Mouse (Mus musculus): Measurements from ENCODE around the gene Hist2h2ab. TPM values are rescaled to one million over a fixed set of nuclear protein-coding genes. Genes with fewer than 3 reads are reported as not detected.
"Not testable (repeated sequence)": the region's sequence is repeated elsewhere in the genome, so short reads cannot be mapped to it uniquely, and the experiment has no call there.

Hist2h2ab gene
- polyA plus RNA-seq, 1 experiment, result not detected

- peak; percentile 94 for TF ChIP-seq POLR2A (IDR thresholded peaks at IDR 0.05; ENCODE audit: low read depth, low read length)
- no peak for TF ChIP-seq CTCF (IDR thresholded peaks at IDR 0.05; ENCODE audit: borderline replicate concordance, insufficient read depth, low read length)
- no peaks in the 10 kb centered on the region for H3K4me1 ChIP-seq (ENCODE audit: control insufficient read depth, insufficient read depth, low read length)
- H3K4me3 ChIP-seq (ENCODE audit: insufficient read depth, low read length), result peak overlapping the region; percentile 79
- peak overlapping the region; percentile 81 for H3K27ac ChIP-seq (ENCODE audit: insufficient read depth, low read length)
These were observed 22.4 kb upstream of the Hist2h2ab start for GRCm38 (mm10) chr3:96197129-96197749.

GRCm38 (mm10) chr3:96198181-96198580, 21.5 kb upstream of the Hist2h2ab start:
- Histone ChIP-seq H3K4me3 (ENCODE audit: insufficient read depth, low read length) (no peak overlapping the region), H3K27ac (ENCODE audit: insufficient read depth, low read length) (no peak overlapping the region), H3K4me1 (ENCODE audit: control insufficient read depth, insufficient read depth, low read length) (no peaks in the 10 kb centered on the region)
- TF ChIP-seq POLR2A (IDR thresholded peaks at IDR 0.05; ENCODE audit: low read depth, low read length) (0 out of 2 replicates have a peak, but pooled peaks have one; percentile 24), CTCF (IDR thresholded peaks at IDR 0.05; ENCODE audit: borderline replicate concordance, insufficient read depth, low read length) (no peak)

- not testable (repeated sequence) for H3K4me3 ChIP-seq (ENCODE audit: insufficient read depth, low read length); H3K4me1 ChIP-seq (ENCODE audit: control insufficient read depth, insufficient read depth, low read length); H3K27ac ChIP-seq (ENCODE audit: insufficient read depth, low read length)
These were observed 20.9 kb upstream of the Hist2h2ab start for GRCm38 (mm10) chr3:96198601-96199251.

- TF ChIP-seq CTCF (IDR thresholded peaks at IDR 0.05; ENCODE audit: borderline replicate concordance, insufficient read depth, low read length) (no peak), POLR2A (IDR thresholded peaks at IDR 0.05; ENCODE audit: low read depth, low read length) (no peak)
- H3K4me1 ChIP-seq (ENCODE audit: control insufficient read depth, insufficient read depth, low read length), result no peaks in the 10 kb centered on the region
- H3K4me3 ChIP-seq (ENCODE audit: insufficient read depth, low read length), result no peak overlapping the region
- H3K27ac ChIP-seq (ENCODE audit: insufficient read depth, low read length), result no peak overlapping the region
These were observed 19.9 kb upstream of the Hist2h2ab start for GRCm38 (mm10) chr3:96199731-96200130.

GRCm38 (mm10) chr3:96207819-96208218, 11.8 kb upstream of the Hist2h2ab start:
- Histone ChIP-seq H3K4me3 (ENCODE audit: insufficient read depth, low read length) (no peak overlapping the region), H3K4me1 (ENCODE audit: control insufficient read depth, insufficient read depth, low read length) (no peaks in the 10 kb centered on the region), H3K27ac (ENCODE audit: insufficient read depth, low read length) (no peak overlapping the region)
- TF ChIP-seq CTCF (IDR thresholded peaks at IDR 0.05; ENCODE audit: borderline replicate concordance, insufficient read depth, low read length) (no peak), POLR2A (IDR thresholded peaks at IDR 0.05; ENCODE audit: low read depth, low read length) (no peak)

GRCm38 (mm10) chr3:96209242-96209641, 10.4 kb upstream of the Hist2h2ab start:
- Histone ChIP-seq H3K4me3 (ENCODE audit: insufficient read depth, low read length) (no peak overlapping the region), H3K27ac (ENCODE audit: insufficient read depth, low read length) (no peak overlapping the region), H3K4me1 (ENCODE audit: control insufficient read depth, insufficient read depth, low read length) (no peaks in the 10 kb centered on the region)
- TF ChIP-seq POLR2A (IDR thresholded peaks at IDR 0.05; ENCODE audit: low read depth, low read length) (no peak), CTCF (IDR thresholded peaks at IDR 0.05; ENCODE audit: borderline replicate concordance, insufficient read depth, low read length) (peak; percentile 29; the same call in 1 of the 2 replicates)

GRCm38 (mm10) chr3:96219191-96219641, 449 bp upstream of the Hist2h2ab start:
- peak overlapping the region; percentile 97 for H3K27ac ChIP-seq (ENCODE audit: insufficient read depth, low read length)
- H3K4me3 ChIP-seq (ENCODE audit: insufficient read depth, low read length), result peak overlapping the region; percentile 74
- TF ChIP-seq CTCF (IDR thresholded peaks at IDR 0.05; ENCODE audit: borderline replicate concordance, insufficient read depth, low read length) (no peak), POLR2A (IDR thresholded peaks at IDR 0.05; ENCODE audit: low read depth, low read length) (peak; percentile 49; the same call in 1 of the 2 replicates)
- peaks cover 5% of the 10 kb centered on the region for H3K4me1 ChIP-seq (ENCODE audit: control insufficient read depth, insufficient read depth, low read length)

GRCm38 (mm10) chr3:96220131-96220764, 583 bp downstream of the Hist2h2ab start:
- Histone ChIP-seq H3K27ac (ENCODE audit: insufficient read depth, low read length) (peak overlapping the region; percentile 97), H3K4me3 (ENCODE audit: insufficient read depth, low read length) (peak overlapping the region; percentile 74)
- not testable (repeated sequence) for H3K4me1 ChIP-seq (ENCODE audit: control insufficient read depth, insufficient read depth, low read length)
- TF ChIP-seq POLR2A (IDR thresholded peaks at IDR 0.05; ENCODE audit: low read depth, low read length), result peak; percentile 23

GRCm38 (mm10) chr3:96220765-96221639, 1.3 kb downstream of the Hist2h2ab start, which contains the start of the genes Hist2h2ac and Hist2h2be:
Hist2h2ac (minus strand) TSS chr3:96220880.
Hist2h2be (plus strand) TSS chr3:96221119.
- H3K4me1 ChIP-seq (ENCODE audit: control insufficient read depth, insufficient read depth, low read length), result peaks cover 5% of the 10 kb centered on the region
- TF ChIP-seq CTCF (IDR thresholded peaks at IDR 0.05; ENCODE audit: borderline replicate concordance, insufficient read depth, low read length) (no peak), POLR2A (IDR thresholded peaks at IDR 0.05; ENCODE audit: low read depth, low read length) (peak; percentile 94)
- H3K4me3 ChIP-seq (ENCODE audit: insufficient read depth, low read length), result peak within 1 kb of the TSS; percentile 74
- H3K27ac ChIP-seq (ENCODE audit: insufficient read depth, low read length), result peak within 1 kb of the TSS; percentile 97

Measured in embryonic fibroblast, embryonic 13.5 days (primary cell).